Mouse (Mus musculus) G1E (cell line): ENCODE measurements around the gene Astn2. TPM values are rescaled to one million over a fixed set of nuclear protein-coding genes. Genes with fewer than 3 reads are reported as not detected.
"Not testable (repeated sequence)": the region's sequence is repeated elsewhere in the genome, so short reads cannot be mapped to it uniquely, and the experiment has no call there.

Experiments
- ATAC-seq: 2 replicates; pipeline ENCODE4 v1.8.0; 2016; ENCODE audit warnings: mild to moderate bottlenecking; ENCODE audit not compliant: insufficient number of reproducible peaks, poor library complexity, low FRiP score, severe bottlenecking; ENCODE audit errors: extremely low read depth
- DNase-seq: peaks from one replicate; pipeline ENCODE4 v3.0.0; 2012; ENCODE audit warnings: low spot score
- H3K27me3 ChIP-seq: 2 replicates; pipeline ENCODE4 v1.6.1; 2012; ENCODE audit warnings: mild to moderate bottlenecking, low read length, inconsistent platforms; ENCODE audit not compliant: insufficient read depth
- H3K36me3 ChIP-seq: replicated peaks from 2 replicates; pipeline ENCODE3; 2012; ENCODE audit warnings: mild to moderate bottlenecking, inconsistent platforms
- H3K4me1 ChIP-seq: 2 replicates; pipeline ENCODE4 v1.6.1; 2012; ENCODE audit warnings: low read depth, low read length, inconsistent platforms, mixed read lengths; ENCODE audit not compliant: insufficient read depth
- H3K4me3 ChIP-seq: 2 replicates; pipeline ENCODE4 v1.5.1; 2012; ENCODE audit warnings: low read depth, mild to moderate bottlenecking, inconsistent platforms, low read length, moderate library complexity, mixed read lengths
- H3K9me3 ChIP-seq: replicated peaks from 2 replicates; pipeline ENCODE4 v1.6.1; 2012; ENCODE audit warnings: inconsistent platforms
- CTCF ChIP-seq: IDR thresholded peaks from 2 replicates; pipeline ENCODE4 v1.5.1; 2012; ENCODE audit warnings: low read depth, low read length, inconsistent platforms, mixed read lengths
- GATA1 ChIP-seq: IDR thresholded peaks from 2 replicates; pipeline ENCODE4 v1.6.1; 2012; ENCODE audit warnings: borderline replicate concordance, low read length, inconsistent platforms, mixed read lengths
- GATA2 ChIP-seq: IDR thresholded peaks from 2 replicates; pipeline ENCODE4 v1.6.1; 2012; ENCODE audit warnings: low read depth, low read length, inconsistent platforms, borderline replicate concordance
- POLR2AphosphoS5 ChIP-seq: IDR thresholded peaks from 2 replicates; pipeline ENCODE4 v1.6.1; 2012; ENCODE audit warnings: low read depth, low read length, inconsistent platforms; ENCODE audit not compliant: insufficient replicate concordance
- TAL1 ChIP-seq: conservative IDR thresholded peaks from 2 replicates; pipeline ENCODE4 v1.6.1; 2012; ENCODE audit warnings: low read depth, low read length, inconsistent platforms, mixed read lengths
- polyA plus RNA-seq: library from polyadenylated mRNA; stranded (reverse); fragments of >175 nt; gene quantifications from 2 replicates; pipeline ENCODE4 v1.2.3, GENCODE M21; 2012
- total RNA-seq, 2 experiments: library from RNA; stranded (forward) in 1 of 2; stranded (reverse) in 1 of 2; fragments of 200-1000 nt in 1 of 2; fragments of >200 nt in 1 of 2; fragmentation: Nextera tagmentation in 1 of 2; gene quantifications; 2 replicates each; pipeline ENCODE4 v1.2.3; 2014 to 2017

Gene Astn2
- total and polyA plus RNA-seq, 3 experiments: not detected

- no peaks in the 10 kb centered on the region for H3K36me3 ChIP-seq
- no peak overlapping the region for H3K4me3 ChIP-seq
- H3K27me3 ChIP-seq: no peaks in the 10 kb centered on the region
- TF ChIP-seq TAL1: no peak
- DNase-seq: no peak
- ATAC-seq: no peak
- peaks cover 5% of the 10 kb centered on the region for H3K9me3 ChIP-seq
- H3K4me1 ChIP-seq: no peaks in the 10 kb centered on the region
Observed at GRCm38 (mm10) chr4:65686258-65687005, 718.0 kb downstream of the Astn2 start.

- Histone ChIP-seq H3K9me3 (peaks cover 5% of the 10 kb centered on the region), H3K27me3 (no peaks in the 10 kb centered on the region), H3K4me3 (no peak overlapping the region), H3K4me1 (no peaks in the 10 kb centered on the region), H3K36me3 (no peaks in the 10 kb centered on the region)
- ATAC-seq: no peak
- DNase-seq: no peak
- TF ChIP-seq CTCF (no peak), TAL1 (no peak), GATA1 (no peak), GATA2 (no peak), POLR2AphosphoS5 (no peak)
Observed at GRCm38 (mm10) chr4:65684401-65684800, 720.0 kb downstream of the Astn2 start.

- not testable (repeated sequence) for H3K4me3 ChIP-seq, H3K27me3 ChIP-seq, H3K36me3 ChIP-seq, H3K4me1 ChIP-seq, ATAC-seq, DNase-seq
- peaks cover 16% of the 10 kb centered on the region for H3K9me3 ChIP-seq
Observed at GRCm38 (mm10) chr4:65679786-65680185, 724.6 kb downstream of the Astn2 start.

GRCm38 (mm10) chr4:65678929-65679328 is 725.5 kb downstream of the Astn2 start:
- peaks cover 11% of the 10 kb centered on the region; the same call in 1 of the 2 replicates for H3K9me3 ChIP-seq
- no peaks in the 10 kb centered on the region for H3K4me1 ChIP-seq
- no peaks in the 10 kb centered on the region for H3K27me3 ChIP-seq
- no peak for TF ChIP-seq TAL1
- no peak for TF ChIP-seq CTCF
- no peak for TF ChIP-seq POLR2AphosphoS5
- TF ChIP-seq GATA1: no peak
- TF ChIP-seq GATA2: no peak
- no peak for DNase-seq
- no peaks in the 10 kb centered on the region for H3K36me3 ChIP-seq
- no peak overlapping the region for H3K4me3 ChIP-seq
- ATAC-seq: no peak

- DNase-seq (no peak), ATAC-seq (no peak)
- TF ChIP-seq GATA2: no peak
- TF ChIP-seq POLR2AphosphoS5: no peak
- TF ChIP-seq TAL1: no peak
- TF ChIP-seq CTCF: no peak
- no peak for TF ChIP-seq GATA1
- no peaks in the 10 kb centered on the region for H3K4me1 ChIP-seq
- no peak overlapping the region for H3K4me3 ChIP-seq
- H3K27me3 ChIP-seq: no peaks in the 10 kb centered on the region
- H3K9me3 ChIP-seq: peaks cover 11% of the 10 kb centered on the region; the same call in 1 of the 2 replicates
- H3K36me3 ChIP-seq: no peaks in the 10 kb centered on the region
Observed at GRCm38 (mm10) chr4:65678495-65678894, 725.9 kb downstream of the Astn2 start.

- Histone ChIP-seq H3K27me3 (no peaks in the 10 kb centered on the region), H3K36me3 (no peaks in the 10 kb centered on the region), H3K4me3 (no peak overlapping the region), H3K9me3 (peaks cover 11% of the 10 kb centered on the region; the same call in 1 of the 2 replicates), H3K4me1 (no peaks in the 10 kb centered on the region)
- DNase-seq: no peak
- no peak for TF ChIP-seq GATA1
- TF ChIP-seq POLR2AphosphoS5: no peak
- no peak for TF ChIP-seq TAL1
- ATAC-seq: no peak
Observed at GRCm38 (mm10) chr4:65674267-65674978, 730.0 kb downstream of the Astn2 start.
